Mouse (Mus musculus): ENCODE measurements around the gene Nxph1. TPM values are rescaled to one million over a fixed set of nuclear protein-coding genes. Genes with fewer than 3 reads are reported as not detected.

Gene Nxph1
- polyA plus RNA-seq, 1 experiment, result 0.07 TPM

GRCm38 (mm10) chr6:8959810-8960209 is 11.6 kb downstream of the Nxph1 start:
- no peak for TF ChIP-seq CTCF (IDR thresholded peaks at IDR 0.05; ENCODE audit: extremely low read depth, insufficient read depth, insufficient read length, insufficient replicate concordance)
- no peak for TF ChIP-seq POLR2A (IDR thresholded peaks at IDR 0.05; ENCODE audit: low read depth, low read length)
- H3K27me3 ChIP-seq (ENCODE audit: control insufficient read depth, insufficient read depth, low read length), result peaks cover 5% of the 10 kb centered on the region; the same call in 1 of the 2 replicates
- H3K4me3 ChIP-seq (ENCODE audit: extremely low read depth, insufficient read depth, insufficient read length), result no peak overlapping the region
- no peaks in the 10 kb centered on the region for H3K4me1 ChIP-seq (ENCODE audit: control insufficient read depth, insufficient read depth, insufficient read length)
- DNase-seq (ENCODE audit: low read depth in 1 of 2, low spot score in 2 of 2), result no peak
- no peaks in the 10 kb centered on the region for H3K36me3 ChIP-seq (ENCODE audit: control insufficient read depth, insufficient read depth, low read length)
- H3K27ac ChIP-seq (ENCODE audit: insufficient read depth, low read length), result no peak overlapping the region
- WGBS, result 79% methylated on average over 4 of the region's 4 CpGs

- DNase-seq (ENCODE audit: low read depth in 1 of 2, low spot score in 2 of 2), result no peak
- H3K27me3 ChIP-seq (ENCODE audit: control insufficient read depth, insufficient read depth, low read length), result no peaks in the 10 kb centered on the region
- no peak overlapping the region for H3K27ac ChIP-seq (ENCODE audit: insufficient read depth, low read length)
- WGBS, result 66% methylated on average over 2 of the region's 2 CpGs
- H3K36me3 ChIP-seq (ENCODE audit: control insufficient read depth, insufficient read depth, low read length), result no peaks in the 10 kb centered on the region
- no peaks in the 10 kb centered on the region for H3K4me1 ChIP-seq (ENCODE audit: control insufficient read depth, insufficient read depth, insufficient read length)
- TF ChIP-seq CTCF (IDR thresholded peaks at IDR 0.05; ENCODE audit: extremely low read depth, insufficient read depth, insufficient read length, insufficient replicate concordance), result no peak
- TF ChIP-seq POLR2A (IDR thresholded peaks at IDR 0.05; ENCODE audit: low read depth, low read length), result no peak
- H3K4me3 ChIP-seq (ENCODE audit: extremely low read depth, insufficient read depth, insufficient read length), result no peak overlapping the region
These were observed 22.3 kb downstream of the Nxph1 start for GRCm38 (mm10) chr6:8970576-8970975.

- 76% methylated on average over 4 of the region's 4 CpGs for WGBS
- Histone ChIP-seq H3K27ac (ENCODE audit: insufficient read depth, low read length) (no peak overlapping the region), H3K27me3 (ENCODE audit: control insufficient read depth, insufficient read depth, low read length) (no peaks in the 10 kb centered on the region), H3K36me3 (ENCODE audit: control insufficient read depth, insufficient read depth, low read length) (no peaks in the 10 kb centered on the region), H3K4me1 (ENCODE audit: control insufficient read depth, insufficient read depth, insufficient read length) (no peaks in the 10 kb centered on the region), H3K4me3 (ENCODE audit: extremely low read depth, insufficient read depth, insufficient read length) (no peak overlapping the region)
- DNase-seq (ENCODE audit: low read depth in 1 of 2, low spot score in 2 of 2), result no peak
- TF ChIP-seq POLR2A (IDR thresholded peaks at IDR 0.05; ENCODE audit: low read depth, low read length) (no peak), CTCF (IDR thresholded peaks at IDR 0.05; ENCODE audit: extremely low read depth, insufficient read depth, insufficient read length, insufficient replicate concordance) (no peak)
These were observed 31.1 kb downstream of the Nxph1 start for GRCm38 (mm10) chr6:8979237-8979871.

GRCm38 (mm10) chr6:8996301-8996943 is 48.2 kb downstream of the Nxph1 start:
- 62% methylated on average over 12 of the region's 12 CpGs for WGBS
- H3K36me3 ChIP-seq (ENCODE audit: control insufficient read depth, insufficient read depth, low read length), result no peaks in the 10 kb centered on the region
- no peaks in the 10 kb centered on the region for H3K4me1 ChIP-seq (ENCODE audit: control insufficient read depth, insufficient read depth, insufficient read length)
- H3K27me3 ChIP-seq (ENCODE audit: control insufficient read depth, insufficient read depth, low read length), result no peaks in the 10 kb centered on the region
- no peak for DNase-seq (ENCODE audit: low read depth in 1 of 2, low spot score in 2 of 2)
- H3K4me3 ChIP-seq (ENCODE audit: extremely low read depth, insufficient read depth, insufficient read length), result no peak overlapping the region
- TF ChIP-seq POLR2A (IDR thresholded peaks at IDR 0.05; ENCODE audit: low read depth, low read length), result no peak
- TF ChIP-seq CTCF (IDR thresholded peaks at IDR 0.05; ENCODE audit: extremely low read depth, insufficient read depth, insufficient read length, insufficient replicate concordance), result no peak
- H3K27ac ChIP-seq (ENCODE audit: insufficient read depth, low read length), result no peak overlapping the region

GRCm38 (mm10) chr6:8997326-8997725 is 49.1 kb downstream of the Nxph1 start:
- DNase-seq (ENCODE audit: low read depth in 1 of 2, low spot score in 2 of 2), result no peak
- WGBS, result 81% methylated on average over 2 of the region's 2 CpGs
- Histone ChIP-seq H3K36me3 (ENCODE audit: control insufficient read depth, insufficient read depth, low read length) (no peaks in the 10 kb centered on the region), H3K4me1 (ENCODE audit: control insufficient read depth, insufficient read depth, insufficient read length) (no peaks in the 10 kb centered on the region), H3K27me3 (ENCODE audit: control insufficient read depth, insufficient read depth, low read length) (no peaks in the 10 kb centered on the region), H3K4me3 (ENCODE audit: extremely low read depth, insufficient read depth, insufficient read length) (no peak overlapping the region), H3K27ac (ENCODE audit: insufficient read depth, low read length) (no peak overlapping the region)
- TF ChIP-seq CTCF (IDR thresholded peaks at IDR 0.05; ENCODE audit: extremely low read depth, insufficient read depth, insufficient read length, insufficient replicate concordance) (no peak), POLR2A (IDR thresholded peaks at IDR 0.05; ENCODE audit: low read depth, low read length) (no peak)

GRCm38 (mm10) chr6:9002686-9003085 is 54.5 kb downstream of the Nxph1 start:
- TF ChIP-seq POLR2A (IDR thresholded peaks at IDR 0.05; ENCODE audit: low read depth, low read length) (no peak), CTCF (IDR thresholded peaks at IDR 0.05; ENCODE audit: extremely low read depth, insufficient read depth, insufficient read length, insufficient replicate concordance) (no peak)
- H3K4me3 ChIP-seq (ENCODE audit: extremely low read depth, insufficient read depth, insufficient read length), result no peak overlapping the region
- no peaks in the 10 kb centered on the region for H3K36me3 ChIP-seq (ENCODE audit: control insufficient read depth, insufficient read depth, low read length)
- no peak for DNase-seq (ENCODE audit: low read depth in 1 of 2, low spot score in 2 of 2)
- H3K27ac ChIP-seq (ENCODE audit: insufficient read depth, low read length), result no peak overlapping the region
- WGBS, result 47% methylated on average over 3 of the region's 3 CpGs
- no peaks in the 10 kb centered on the region for H3K27me3 ChIP-seq (ENCODE audit: control insufficient read depth, insufficient read depth, low read length)
- no peaks in the 10 kb centered on the region for H3K4me1 ChIP-seq (ENCODE audit: control insufficient read depth, insufficient read depth, insufficient read length)

- no peaks in the 10 kb centered on the region for H3K36me3 ChIP-seq (ENCODE audit: control insufficient read depth, insufficient read depth, low read length)
- no peaks in the 10 kb centered on the region for H3K4me1 ChIP-seq (ENCODE audit: control insufficient read depth, insufficient read depth, insufficient read length)
- no peak overlapping the region for H3K27ac ChIP-seq (ENCODE audit: insufficient read depth, low read length)
- H3K4me3 ChIP-seq (ENCODE audit: extremely low read depth, insufficient read depth, insufficient read length), result no peak overlapping the region
- 75% methylated on average over 1 of the region's 1 CpGs for WGBS
- no peak for DNase-seq (ENCODE audit: low read depth in 1 of 2, low spot score in 2 of 2)
- TF ChIP-seq POLR2A (IDR thresholded peaks at IDR 0.05; ENCODE audit: low read depth, low read length), result no peak
- TF ChIP-seq CTCF (IDR thresholded peaks at IDR 0.05; ENCODE audit: extremely low read depth, insufficient read depth, insufficient read length, insufficient replicate concordance), result no peak
- H3K27me3 ChIP-seq (ENCODE audit: control insufficient read depth, insufficient read depth, low read length), result no peaks in the 10 kb centered on the region
These were observed 78.4 kb downstream of the Nxph1 start for GRCm38 (mm10) chr6:9026631-9027030.

Data from spleen, adult 2 months (tissue).